ENCODE assay signal across 31 mouse cellular contexts in genomic region chr17:14312440-14312839, GRCm38 (mm10). TPM values are rescaled to one million over a fixed set of nuclear protein-coding genes. Genes with fewer than 3 reads are reported as not detected.
DNase-seq lines count a peak whose midpoint lies in the region; ATAC-seq and TF ChIP-seq lines count a peak whose summit lies in the region.
"Had no signal": no experiment of that assay in that cellular context is flagged by ENCODE, and none has a peak within 500 bp of the region (broad histone marks: within the 10 kb centered on the region; RNA-seq: fewer than 3 reads in every experiment).

No protein-coding gene starts in this region.

- ATAC-seq in neural tube, embryonic 15.5 days (ENCODE audit: low FRiP score) = no peak
- no peak for ATAC-seq in liver, postnatal 0 days
- ATAC-seq: forebrain, embryonic 15.5 days; hindbrain, postnatal 0 days; intestine, embryonic 15.5 days had no signal

- no peak overlapping the region for H3K9ac ChIP-seq in neural tube, embryonic 15.5 days (replicated peaks)
- no peak overlapping the region for H3K9ac ChIP-seq in liver, postnatal 0 days (replicated peaks)
- H3K9ac ChIP-seq: embryonic facial prominence, embryonic 15.5 days; forebrain, embryonic 15.5 days; intestine, embryonic 15.5 days; limb, embryonic 15.5 days; liver, embryonic 13.5 days had no signal

- no peaks in the 10 kb centered on the region for H3K36me3 ChIP-seq in C2C12 (ENCODE audit: control insufficient read depth, insufficient read depth)
- no peaks in the 10 kb centered on the region for H3K36me3 ChIP-seq in neural tube, embryonic 15.5 days
- no peaks in the 10 kb centered on the region for H3K36me3 ChIP-seq in liver, postnatal 0 days (replicated peaks; ENCODE audit: insufficient read depth, low read length)
- H3K36me3 ChIP-seq: embryonic facial prominence, embryonic 10.5 days; embryonic facial prominence, embryonic 15.5 days; forebrain, embryonic 10.5 days; forebrain, embryonic 15.5 days; G1E; intestine, embryonic 15.5 days; limb, embryonic 10.5 days; limb, embryonic 15.5 days; liver, embryonic 13.5 days had no signal

- no peak for TF ChIP-seq CTCF in C2C12 (IDR thresholded peaks at IDR 0.05; ENCODE audit: control insufficient read depth, insufficient read depth, insufficient read length)
- no peak for TF ChIP-seq CTCF in embryonic fibroblast, embryonic 13.5 days (IDR thresholded peaks at IDR 0.05; ENCODE audit: borderline replicate concordance, insufficient read depth, low read length)
- no peak for TF ChIP-seq CTCF in liver, postnatal 0 days (IDR thresholded peaks at IDR 0.05; ENCODE audit: low read depth)

- WGBS in neural tube, embryonic 15.5 days = 91% methylated on average over 6 of the region's 6 CpGs
- WGBS in liver, postnatal 0 days (ENCODE audit: insufficient replicate concordance) = 62% methylated on average over 6 of the region's 6 CpGs

- peak; percentile 10 for DNase-seq in layer of hippocampus, adult 9-11 months
- DNase-seq in layer of hippocampus, postnatal 14 days (ENCODE audit: low spot score in 2 of 2) = no peak
- DNase-seq in right cerebral cortex, adult 18-20 months = peak; percentile 33
- no peak for DNase-seq in right cerebral cortex, postnatal 14 days
- DNase-seq in liver, postnatal 0 days = no peak
- DNase-seq: adrenal gland, adult 2 months; adrenal gland, postnatal 36 days; cerebellum, adult 2 months; cerebellum, postnatal 25 days; heart, adult 2 months; heart, postnatal 14 days; kidney, adult 2 months; kidney, postnatal 36 days; liver, embryonic 13.5 days; lung, adult 2 months; lung, postnatal 10 days; midbrain, embryonic 14.5 days had no signal

- H3K79me3 ChIP-seq in C2C12 (ENCODE audit: low read depth) = no peaks in the 10 kb centered on the region

- no peak overlapping the region for H3K4me3 ChIP-seq in C2C12 (ENCODE audit: insufficient read depth, poor library complexity, severe bottlenecking)
- H3K4me3 ChIP-seq in embryonic fibroblast, embryonic 13.5 days (ENCODE audit: insufficient read depth, low read length) = no peak overlapping the region
- no peak overlapping the region for H3K4me3 ChIP-seq in neural tube, embryonic 15.5 days (replicated peaks)
- H3K4me3 ChIP-seq in liver, postnatal 0 days (ENCODE audit: low read depth, low read length) = no peak overlapping the region
- H3K4me3 ChIP-seq: embryonic facial prominence, embryonic 10.5 days; embryonic facial prominence, embryonic 15.5 days; forebrain, embryonic 10.5 days; forebrain, embryonic 15.5 days; heart, adult 2 months; intestine, embryonic 15.5 days; limb, embryonic 10.5 days; limb, embryonic 15.5 days; liver, embryonic 13.5 days had no signal

- H3K79me2 ChIP-seq in C2C12 (ENCODE audit: control insufficient read depth, insufficient read depth) = no peaks in the 10 kb centered on the region

- no peak overlapping the region for H3K4me2 ChIP-seq in neural tube, embryonic 15.5 days
- H3K4me2 ChIP-seq in liver, postnatal 0 days (ENCODE audit: low read depth, low read length) = no peak overlapping the region
- H3K4me2 ChIP-seq: embryonic facial prominence, embryonic 15.5 days; forebrain, embryonic 15.5 days; intestine, embryonic 15.5 days; limb, embryonic 15.5 days; liver, embryonic 13.5 days had no signal

- TF ChIP-seq POLR2A in embryonic fibroblast, embryonic 13.5 days (IDR thresholded peaks at IDR 0.05; ENCODE audit: low read depth, low read length) = no peak

- peaks cover 12% of the 10 kb centered on the region for H3K4me1 ChIP-seq in embryonic fibroblast, embryonic 13.5 days (ENCODE audit: control insufficient read depth, insufficient read depth, low read length)
- H3K4me1 ChIP-seq in neural tube, embryonic 15.5 days = no peaks in the 10 kb centered on the region
- H3K4me1 ChIP-seq in liver, postnatal 0 days (ENCODE audit: insufficient read depth) = no peaks in the 10 kb centered on the region
- H3K4me1 ChIP-seq: forebrain, embryonic 15.5 days; liver, embryonic 13.5 days had no signal

- TF ChIP-seq EP300 in liver, postnatal 0 days (IDR thresholded peaks at IDR 0.05; ENCODE audit: low read depth) = no peak

- H3ac ChIP-seq in C2C12 (ENCODE audit: control insufficient read depth, insufficient read length, low read depth) = peak overlapping the region; percentile 14

- H3K27me3 ChIP-seq in C2C12 (ENCODE audit: control insufficient read depth, insufficient read depth, insufficient read length) = no peaks in the 10 kb centered on the region
- no peaks in the 10 kb centered on the region for H3K27me3 ChIP-seq in neural tube, embryonic 15.5 days (replicated peaks)
- H3K27me3 ChIP-seq in liver, postnatal 0 days (ENCODE audit: insufficient read depth, low read length) = no peaks in the 10 kb centered on the region
- H3K27me3 ChIP-seq: embryonic facial prominence, embryonic 15.5 days; forebrain, embryonic 15.5 days; intestine, embryonic 15.5 days; limb, embryonic 15.5 days; liver, embryonic 13.5 days had no signal

- no peaks in the 10 kb centered on the region for H3K9me3 ChIP-seq in neural tube, embryonic 15.5 days (replicated peaks)
- H3K9me3 ChIP-seq in liver, postnatal 0 days (ENCODE audit: low read length) = no peaks in the 10 kb centered on the region
- H3K9me3 ChIP-seq: embryonic facial prominence, embryonic 10.5 days; embryonic facial prominence, embryonic 15.5 days; forebrain, embryonic 10.5 days; forebrain, embryonic 15.5 days; intestine, embryonic 15.5 days; limb, embryonic 10.5 days; limb, embryonic 15.5 days; liver, embryonic 13.5 days had no signal

- H3K27ac ChIP-seq in embryonic fibroblast, embryonic 13.5 days (ENCODE audit: insufficient read depth, low read length) = 0 out of 2 replicates have a peak overlapping the region, but pooled peaks have one; percentile 27
- no peak overlapping the region for H3K27ac ChIP-seq in neural tube, embryonic 15.5 days (replicated peaks)
- H3K27ac ChIP-seq in liver, postnatal 0 days (ENCODE audit: low read depth) = no peak overlapping the region
- H3K27ac ChIP-seq: embryonic facial prominence, embryonic 15.5 days; forebrain, embryonic 15.5 days; heart, adult 2 months; hindbrain, postnatal 0 days; intestine, embryonic 15.5 days; limb, embryonic 10.5 days; limb, embryonic 15.5 days; liver, embryonic 13.5 days; macrophage had no signal

TF ChIP-seq in C2C12, 6 proteins besides CTCF, POLR2A, EP300 and RAD21:
- peak; percentile 66 for TF ChIP-seq MYOD1 (IDR thresholded peaks at IDR 0.05; ENCODE audit: control insufficient read depth, insufficient read length, low read depth)
- peak; percentile 88 for TF ChIP-seq MAX (IDR thresholded peaks at IDR 0.05)
- no peak for TF ChIP-seq CEBPB (IDR thresholded peaks at IDR 0.05; ENCODE audit: low read depth)
- peak; percentile 96 for TF ChIP-seq USF1 (IDR thresholded peaks at IDR 0.05; ENCODE audit: low read depth)
- TF ChIP-seq FOSL1 (IDR thresholded peaks at IDR 0.05; ENCODE audit: insufficient read depth, low read length, poor library complexity, severe bottlenecking) = peak; percentile 77

RNA-seq across cellular contexts. Expression of gene Smoc2, which starts 33.1 kb away (rescaled TPM):
- total RNA-seq in layer of hippocampus, postnatal 14 days (2021) = 10 to 100 TPM; 15.7 to 17.6 TPM
- 69.7 TPM for polyA plus RNA-seq in C2C12 (2012; fragmentation: generic; extraction: Trizol)
- polyA plus RNA-seq in embryonic fibroblast, embryonic 13.5 days (2011; ENCODE audit: insufficient read length, low read depth, missing spikeins) = 75.3 and 88.4 TPM in 2 replicates
- 12.8 and 34.6 TPM in 2 replicates for polyA plus RNA-seq in neural tube, embryonic 15.5 days (2015; fragmentation: Nextera tagmentation; extraction: Ambion mirVana)
- polyA plus RNA-seq in liver, postnatal 0 days (2015; fragmentation: Nextera tagmentation; extraction: Ambion mirVana) = 40.0 and 44.6 TPM in 2 replicates
- total RNA-seq: megakaryocyte-erythroid progenitor cell, adult 5-6 weeks had no signal
- polyA plus RNA-seq: G1E, macrophage had no signal

Comparison
In these comparisons a context has a peak if more than half of its experiments do, and no peak if none do; other contexts are left out.
1. DNase-seq: peak in layer of hippocampus, adult 9-11 months (single experiment) and right cerebral cortex, adult 18-20 months (single experiment); none in layer of hippocampus, postnatal 14 days (0 of 2), right cerebral cortex, postnatal 14 days (single experiment) and liver, postnatal 0 days (single experiment).